Mouse (Mus musculus): Measurements from ENCODE around the gene Havcr2. TPM values are rescaled to one million over a fixed set of nuclear protein-coding genes. Genes with fewer than 3 reads are reported as not detected.

Gene Havcr2
- total and polyA plus RNA-seq, 3 experiments, result 0.27 to 0.60 TPM; not detected in 1

DNA sequence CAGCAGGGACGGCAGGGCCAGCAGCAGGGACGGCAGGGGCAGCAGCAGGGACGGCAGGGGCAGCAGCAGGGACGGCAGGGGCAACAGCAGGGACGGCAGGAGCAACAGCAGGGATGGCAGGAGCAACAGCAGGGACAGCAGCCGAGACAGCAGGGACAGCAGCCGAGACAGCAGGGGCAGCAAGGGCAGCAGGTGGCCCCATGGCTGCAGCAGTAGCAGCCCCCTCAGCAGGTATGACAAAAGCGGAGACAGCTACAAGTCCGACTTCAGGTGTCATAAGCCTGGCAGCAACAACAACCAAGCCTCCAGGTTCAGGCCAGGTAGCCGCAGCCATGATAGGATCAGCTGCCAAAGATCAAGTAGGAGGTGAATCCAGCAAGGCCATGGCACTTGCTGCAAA is 48.0 kb upstream of the Havcr2 start:
- H3K4me2 ChIP-seq (ENCODE audit: insufficient read depth, low read depth, poor library complexity, severe bottlenecking), result no peak overlapping the region
- H3K4me3 ChIP-seq (replicated peaks in 1 of 3; ENCODE audit: low read depth in 2 of 3, low read length in 2 of 3, poor library complexity in 1 of 3), result no peak overlapping the region
- dilution Hi-C loops (cut with MboI; ENCODE audit: extremely low pct_ligation_motif_present, extremely low pct_unique_long_range_greater_than_20kb, low sequenced_read_pairs) (no loop called here), in situ Hi-C loops (cut with MboI; ENCODE audit: low pct_ligation_motif_present, low pct_unique_long_range_greater_than_20kb, low sequenced_read_pairs) (no loop called here)
- no peaks in the 10 kb centered on the region for H3K79me2 ChIP-seq (replicated peaks; ENCODE audit: control insufficient read depth, extremely low read depth, insufficient read depth, poor library complexity, severe bottlenecking)
- TF ChIP-seq POLR2A (IDR thresholded peaks at IDR 0.05; ENCODE audit: low read depth, low read length), result no peak
- no peak for TF ChIP-seq TCF12 (IDR thresholded peaks at IDR 0.05; ENCODE audit: low read depth, low read length)
- no peak for TF ChIP-seq CHD2 (IDR thresholded peaks at IDR 0.05; ENCODE audit: low read length)
- TF ChIP-seq RCOR1 (conservative IDR thresholded peaks at IDR 0.05; ENCODE audit: low read depth, low read length), result no peak
- TF ChIP-seq ZNF384 (IDR thresholded peaks at IDR 0.05; ENCODE audit: low read depth, low read length), result no peak
- TF ChIP-seq USF1 (IDR thresholded peaks at IDR 0.05; ENCODE audit: low read depth, low read length), result no peak
- TF ChIP-seq HCFC1 (IDR thresholded peaks at IDR 0.05; ENCODE audit: low read depth, low read length), result no peak
- TF ChIP-seq BHLHE40 (IDR thresholded peaks at IDR 0.05; ENCODE audit: low read depth, low read length), result no peak
- TF ChIP-seq UBTF (IDR thresholded peaks at IDR 0.05; ENCODE audit: low read depth, low read length), result no peak
- no peak for TF ChIP-seq MYC (IDR thresholded peaks at IDR 0.05; ENCODE audit: low read depth, low read length)
- TF ChIP-seq MEF2A (IDR thresholded peaks at IDR 0.05; ENCODE audit: borderline replicate concordance, low read depth, low read length), result no peak
- no peak overlapping the region for H3K9ac ChIP-seq (ENCODE audit: insufficient read depth, low read depth)
- peaks cover 22 to 26% of the 10 kb centered on the region in 2 experiments for H3K4me1 ChIP-seq (ENCODE audit: control insufficient read depth in 1 of 2, insufficient read depth in 2 of 2)
- DNase-seq (ENCODE audit: extremely low read depth), result no peak
- peaks cover 2% of the 10 kb centered on the region for H3K9me3 ChIP-seq (replicated peaks; ENCODE audit: low read length)
- H3K27me3 ChIP-seq (replicated peaks), result peaks cover under 1% of the 10 kb centered on the region
- no peaks in the 10 kb centered on the region for H3K36me3 ChIP-seq (replicated peaks in 1 of 2; ENCODE audit: control insufficient read depth in 1 of 2, insufficient read depth in 1 of 2, low read length in 1 of 2)
- no peak overlapping the region for H3K27ac ChIP-seq (ENCODE audit: insufficient read depth, low read depth)

DNA sequence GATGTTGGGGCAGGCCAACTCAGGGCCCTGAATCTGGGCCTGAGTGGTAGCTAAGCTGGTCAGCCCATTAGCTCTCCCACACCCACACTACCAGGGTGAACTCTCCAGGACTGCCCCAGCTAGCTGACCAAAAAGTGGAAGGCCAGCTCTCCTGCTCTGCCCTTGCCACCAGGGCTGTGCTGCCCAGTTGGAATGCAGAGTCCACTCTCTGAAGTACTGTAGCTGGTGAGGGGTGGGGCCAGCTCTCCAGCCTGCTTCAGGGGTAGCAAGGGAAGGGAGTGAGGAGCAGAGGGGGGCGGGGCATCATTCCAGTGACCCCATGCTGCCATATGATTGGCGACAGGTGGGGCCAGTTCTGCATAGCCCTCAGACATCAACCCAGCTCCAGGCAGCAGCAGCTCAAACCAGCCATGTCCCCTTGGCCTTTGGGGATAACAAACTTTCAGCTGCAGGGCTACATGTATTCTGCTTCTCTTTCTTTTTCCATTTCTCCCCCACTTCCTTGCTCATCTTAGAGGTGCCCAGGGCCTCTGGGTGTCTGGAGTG is 44.6 kb upstream of the Havcr2 start:
- Histone ChIP-seq H3K27ac (ENCODE audit: insufficient read depth, low read depth) (no peak overlapping the region), H3K36me3 (replicated peaks in 1 of 2; ENCODE audit: control insufficient read depth in 1 of 2, insufficient read depth in 1 of 2, low read length in 1 of 2) (no peaks in the 10 kb centered on the region), H3K79me2 (replicated peaks; ENCODE audit: control insufficient read depth, extremely low read depth, insufficient read depth, poor library complexity, severe bottlenecking) (no peaks in the 10 kb centered on the region), H3K4me3 (replicated peaks in 1 of 3; ENCODE audit: low read depth in 2 of 3, low read length in 2 of 3, poor library complexity in 1 of 3) (no peak overlapping the region), H3K4me2 (ENCODE audit: insufficient read depth, low read depth, poor library complexity, severe bottlenecking) (no peak overlapping the region), H3K9me3 (replicated peaks; ENCODE audit: low read length) (peaks cover 2% of the 10 kb centered on the region), H3K4me1 (ENCODE audit: control insufficient read depth in 1 of 2, insufficient read depth in 2 of 2) (peaks cover 17 to 20% of the 10 kb centered on the region in 2 experiments), H3K9ac (ENCODE audit: insufficient read depth, low read depth) (no peak overlapping the region), H3K27me3 (replicated peaks) (no peaks in the 10 kb centered on the region)
- dilution Hi-C loops (cut with MboI; ENCODE audit: extremely low pct_ligation_motif_present, extremely low pct_unique_long_range_greater_than_20kb, low sequenced_read_pairs) (no loop called here), in situ Hi-C loops (cut with MboI; ENCODE audit: low pct_ligation_motif_present, low pct_unique_long_range_greater_than_20kb, low sequenced_read_pairs) (no loop called here)
- DNase-seq (ENCODE audit: extremely low read depth), result no peak
- TF ChIP-seq NELFE (IDR thresholded peaks at IDR 0.05; ENCODE audit: low read depth, low read length), result no peak
- no peak for TF ChIP-seq MAZ (IDR thresholded peaks at IDR 0.05; ENCODE audit: low read depth, low read length)
- TF ChIP-seq KAT2A (IDR thresholded peaks at IDR 0.05; ENCODE audit: insufficient replicate concordance, low read length), result no peak
- no peak for TF ChIP-seq ZNF384 (IDR thresholded peaks at IDR 0.05; ENCODE audit: low read depth, low read length)
- no peak for TF ChIP-seq TBP (conservative IDR thresholded peaks at IDR 0.05; ENCODE audit: low read depth, low read length)
- TF ChIP-seq IRF4 (IDR thresholded peaks at IDR 0.05; ENCODE audit: low read depth, low read length), result no peak
- TF ChIP-seq RAD21 (IDR thresholded peaks at IDR 0.05; ENCODE audit: low read depth, low read length), result no peak
- TF ChIP-seq MAFK (IDR thresholded peaks at IDR 0.05; ENCODE audit: insufficient replicate concordance, low read length), result no peak
- TF ChIP-seq CHD1 (IDR thresholded peaks at IDR 0.05; ENCODE audit: low read depth, low read length), result no peak
- no peak for TF ChIP-seq CTCF (conservative IDR thresholded peaks at IDR 0.05 in 1 of 2, IDR thresholded peaks at IDR 0.05 in 1 of 2; ENCODE audit: low read depth in 2 of 2, low read length in 2 of 2)
- no peak for TF ChIP-seq E2F4 (IDR thresholded peaks at IDR 0.05; ENCODE audit: insufficient replicate concordance, low read depth, low read length)
- no peak for TF ChIP-seq ETS1 (conservative IDR thresholded peaks at IDR 0.05; ENCODE audit: low read depth, low read length)

All from CH12.LX (cell line).